Mouse (Mus musculus) lung, postnatal 0 days (tissue): Measurements from ENCODE around the gene Marcksl1. TPM values are rescaled to one million over a fixed set of nuclear protein-coding genes. Genes with fewer than 3 reads are reported as not detected.
"Not testable (repeated sequence)": the region's sequence is repeated elsewhere in the genome, so short reads cannot be mapped to it uniquely, and the experiment has no call there.

Source experiments
- ATAC-seq: fragments of 200-750 bp; cut with Nextera tagmentation; 2 replicates; pipeline ENCODE4 v1.8.0; 2017; ENCODE audit warnings: moderate library complexity
- DNase-seq: peaks from one replicate; pipeline ENCODE4 v3.0.0-alpha.2; 2016; ENCODE audit warnings: low spot score
- H3K27ac ChIP-seq: fragments of 300-500 bp; sonication (generic); 2 replicates; pipeline ENCODE4 v1.5.1; 2014; ENCODE audit warnings: antibody characterized with exemption, mild to moderate bottlenecking, low read length, mixed read lengths
- H3K27me3 ChIP-seq: fragments of 300-500 bp; sonication (generic); replicated peaks from 2 replicates; pipeline ENCODE4 v1.6.1; 2014; ENCODE audit warnings: low read length, mixed read lengths; ENCODE audit not compliant: insufficient read depth
- H3K36me3 ChIP-seq: fragments of 300-500 bp; sonication (generic); 2 replicates; pipeline ENCODE4 v1.6.1; 2014; ENCODE audit warnings: low read length, mixed read lengths; ENCODE audit not compliant: insufficient read depth
- H3K4me1 ChIP-seq: fragments of 300-500 bp; sonication (generic); 2 replicates; pipeline ENCODE4 v1.6.1; 2014; ENCODE audit warnings: antibody characterized with exemption, low read depth, low read length, mixed read lengths; ENCODE audit not compliant: insufficient read depth
- H3K4me2 ChIP-seq: fragments of 300-500 bp; sonication (generic); replicated peaks from 2 replicates; pipeline ENCODE4 v1.6.1; 2014; ENCODE audit warnings: low read depth, mild to moderate bottlenecking, low read length, moderate library complexity, mixed read lengths
- H3K4me3 ChIP-seq: fragments of 300-500 bp; sonication (generic); 2 replicates; pipeline ENCODE4 v1.5.1; 2014; ENCODE audit warnings: low read depth, low read length
- H3K9ac ChIP-seq: fragments of 300-500 bp; sonication (generic); replicated peaks from 2 replicates; pipeline ENCODE4 v1.6.1; 2014; ENCODE audit warnings: low read depth, mild to moderate bottlenecking
- H3K9me3 ChIP-seq: fragments of 300-500 bp; sonication (generic); 2 replicates; pipeline ENCODE4 v1.6.1; 2016; ENCODE audit warnings: low read length, mixed read lengths
- CTCF ChIP-seq: IDR thresholded peaks from 2 replicates; pipeline ENCODE4 v1.5.1; 2016; ENCODE audit warnings: antibody characterized with exemption, mild to moderate bottlenecking
- EP300 ChIP-seq: IDR thresholded peaks from 2 replicates; pipeline ENCODE4 v1.6.1; 2016; ENCODE audit warnings: antibody characterized with exemption, mild to moderate bottlenecking, control low read depth
- WGBS: fragments of 180-500 bp; shearing (Covaris S2); extraction: QIAGEN DNeasy Blood & Tissue Kit; methylation state at CpG from one replicate; pipeline ENCODE4 v1.1.7; 2014; 5-methylcytosine and 5-hydroxymethylcytosine counted together
- polyA plus RNA-seq: library from polyadenylated mRNA; unstranded; fragments of >200 nt; fragmentation: Nextera tagmentation; extraction: Ambion mirVana; gene quantifications from 2 replicates; pipeline ENCODE4 v1.2.1, GENCODE M21; 2015

Gene Marcksl1
- polyA plus RNA-seq, 1 experiment from 2014 or later: 175 TPM

DNA sequence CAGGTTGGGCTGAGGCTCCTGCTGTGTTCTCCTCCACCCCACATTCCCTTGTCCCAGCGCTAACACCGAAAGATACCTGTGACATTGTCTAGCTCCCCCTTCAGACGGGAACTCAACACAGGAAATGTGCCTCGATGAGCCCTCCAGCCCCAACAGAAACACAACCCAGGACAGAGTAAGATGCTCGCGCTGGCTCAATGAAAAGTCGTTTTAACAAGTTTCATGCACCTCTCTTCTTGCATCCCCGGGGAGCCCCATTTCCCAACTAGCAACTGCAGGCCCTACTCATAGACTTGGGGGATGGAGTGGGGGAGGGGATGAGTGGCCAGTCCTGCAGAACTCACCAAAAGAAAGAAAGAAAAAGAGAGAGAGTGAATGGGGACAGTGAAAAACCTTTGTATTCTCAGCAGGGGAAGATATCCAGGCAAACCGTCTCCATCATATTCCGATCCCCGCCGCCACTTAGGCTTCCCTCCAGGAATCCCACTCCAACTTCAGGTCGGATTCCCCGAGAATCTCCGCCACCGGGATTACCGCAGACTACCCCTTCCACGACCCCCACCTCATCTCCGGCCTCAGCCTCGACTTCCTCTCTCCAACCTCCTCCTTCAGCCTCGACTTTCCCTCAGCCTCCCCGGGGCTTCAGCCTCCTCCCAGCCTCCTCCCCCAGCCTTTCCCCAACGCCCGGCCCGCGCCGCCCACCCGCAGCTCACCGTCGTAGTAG, 28.6 kb downstream of the Marcksl1 start:
- Histone ChIP-seq H3K4me1 (no peaks in the 10 kb centered on the region), H3K4me2 (peak overlapping the region; percentile 79), H3K4me3 (peak overlapping the region; percentile 80), H3K36me3 (no peaks in the 10 kb centered on the region), H3K27me3 (no peaks in the 10 kb centered on the region), H3K27ac (peak overlapping the region; percentile 64), H3K9ac (peak overlapping the region; percentile 78), H3K9me3 (no peaks in the 10 kb centered on the region)
- under 1% methylated on average over 30 of the region's 30 CpGs for WGBS
- ATAC-seq (no peak), DNase-seq (peak; percentile 6)
- TF ChIP-seq EP300 (no peak), CTCF (peak; percentile 49)

DNA sequence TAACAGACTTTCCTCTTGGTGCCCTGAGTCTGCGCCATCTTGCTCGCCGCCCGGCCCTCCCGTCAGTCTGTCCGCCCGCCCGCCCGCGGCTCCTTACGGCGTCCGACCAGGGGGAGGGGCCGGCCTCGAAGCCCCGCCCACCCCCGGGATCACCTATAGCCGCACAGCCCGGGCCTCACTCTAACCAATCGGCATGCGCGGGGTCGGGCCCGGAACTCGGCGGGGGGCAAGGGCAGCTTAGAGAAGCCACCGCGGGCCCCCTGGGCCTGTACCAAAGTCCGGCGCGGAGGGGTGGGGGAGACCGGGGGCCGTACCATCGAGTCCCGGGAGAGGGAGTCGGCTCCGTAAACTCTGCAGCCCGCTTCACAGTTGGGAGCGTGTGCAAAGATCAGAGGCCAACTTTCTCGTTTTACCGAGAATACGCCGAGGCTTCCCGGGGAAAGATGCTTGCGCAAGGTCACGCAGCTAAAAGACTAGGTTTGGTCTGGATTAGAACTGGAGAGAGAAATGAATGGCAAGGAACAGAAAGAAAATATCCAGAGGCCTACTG, 29.3 kb downstream of the Marcksl1 start, which contains the start of gene Hdac1:
Gene Hdac1 (minus strand): TSS at position 122 of the 550 bp plus-strand sequence.
- peak; percentile 39; the same call in 1 of the 2 replicates for TF ChIP-seq CTCF
- no peak for TF ChIP-seq EP300

DNA sequence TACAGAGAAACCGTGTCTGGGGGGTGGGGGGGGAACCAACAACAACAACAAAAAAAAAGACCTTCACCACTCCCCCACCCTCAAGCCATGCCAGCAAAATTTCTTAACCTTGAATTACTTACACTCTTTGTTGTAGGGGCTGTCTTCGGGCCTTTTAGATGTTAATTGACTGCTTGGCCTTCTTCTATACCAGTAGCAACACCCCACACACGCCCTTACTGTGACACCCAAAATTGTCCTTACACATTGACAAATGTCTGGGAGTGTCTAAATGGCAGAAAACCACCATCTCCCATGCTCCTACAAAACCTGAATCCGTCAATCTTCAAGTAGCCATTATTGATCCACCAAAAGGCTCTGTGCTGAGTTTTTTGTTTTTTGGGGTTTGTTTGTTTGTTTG, 30.7 kb downstream of the Marcksl1 start:
- no peak overlapping the region for H3K4me3 ChIP-seq
- no peak for TF ChIP-seq CTCF
- no peak for TF ChIP-seq EP300
- H3K36me3 ChIP-seq: no peaks in the 10 kb centered on the region
- WGBS: 91% methylated on average over 4 of the region's 4 CpGs
- H3K9me3 ChIP-seq: no peaks in the 10 kb centered on the region
- no peak for ATAC-seq
- H3K9ac ChIP-seq: no peak overlapping the region
- H3K27ac ChIP-seq: no peak overlapping the region
- DNase-seq: no peak
- no peaks in the 10 kb centered on the region for H3K27me3 ChIP-seq
- H3K4me1 ChIP-seq: no peaks in the 10 kb centered on the region
- H3K4me2 ChIP-seq: no peak overlapping the region

More for the DNA sequence above, 29.3 kb downstream of the Marcksl1 start, which contains the start of gene Hdac1:
- Histone ChIP-seq H3K4me1 (no peaks in the 10 kb centered on the region), H3K27me3 (no peaks in the 10 kb centered on the region), H3K9me3 (no peaks in the 10 kb centered on the region), H3K4me3 (peak within 1 kb of the TSS; percentile 80), H3K27ac (peak within 1 kb of the TSS; percentile 75), H3K4me2 (peak within 1 kb of the TSS; percentile 79), H3K36me3 (no peaks in the 10 kb centered on the region), H3K9ac (peak within 1 kb of the TSS; percentile 78)
- DNase-seq: peak; percentile 98
- peak; percentile 100 for ATAC-seq
- under 1% methylated on average over 39 of the region's 46 CpGs for WGBS

DNA sequence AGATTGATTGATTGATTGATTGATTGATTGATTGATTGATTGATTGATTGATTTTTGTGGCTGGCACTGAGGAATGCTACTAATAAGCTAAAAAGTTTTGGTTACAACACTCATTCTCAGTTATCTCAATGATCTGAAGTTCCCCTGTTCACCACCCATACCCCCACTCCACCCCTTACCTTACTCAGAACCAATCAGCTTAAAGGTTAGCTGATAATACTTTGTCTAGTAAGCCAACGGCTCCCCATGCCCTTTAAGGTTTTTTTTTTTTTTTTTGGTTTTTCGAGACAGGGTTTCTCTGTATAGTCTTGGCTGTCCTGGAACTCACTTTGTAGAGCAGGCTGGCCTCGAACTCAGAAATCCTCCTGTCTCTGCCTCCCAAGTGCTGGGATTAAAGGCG, 34.2 kb downstream of the Marcksl1 start:
- not testable (repeated sequence) for H3K9me3 ChIP-seq, H3K4me3 ChIP-seq, H3K27ac ChIP-seq, H3K4me1 ChIP-seq, ATAC-seq, DNase-seq, H3K4me2 ChIP-seq, H3K9ac ChIP-seq, H3K27me3 ChIP-seq, H3K36me3 ChIP-seq
- WGBS: 79% methylated on average over 4 of the region's 4 CpGs

DNA sequence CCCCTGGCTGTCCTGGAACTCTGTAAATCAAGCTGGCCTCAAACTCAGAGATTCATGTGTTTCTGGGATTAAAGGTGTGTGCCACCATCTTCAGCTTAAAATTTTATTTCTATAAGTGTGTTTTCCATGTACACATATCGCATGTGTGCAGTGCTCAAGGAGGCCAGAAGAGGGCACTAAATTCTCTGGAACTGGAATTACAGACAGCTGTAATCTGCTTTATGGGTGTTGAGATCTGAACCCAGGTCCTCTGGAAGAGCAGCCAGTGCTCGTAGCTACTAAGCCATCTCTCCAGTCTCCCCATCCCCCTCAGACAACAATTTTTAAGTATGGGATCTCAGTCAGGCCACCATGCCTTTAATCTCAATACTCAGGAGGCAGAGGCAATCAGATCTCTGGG, 35.9 kb downstream of the Marcksl1 start:
- H3K4me1 ChIP-seq: no peaks in the 10 kb centered on the region
- H3K27ac ChIP-seq: no peak overlapping the region
- H3K36me3 ChIP-seq: no peaks in the 10 kb centered on the region
- no peaks in the 10 kb centered on the region for H3K27me3 ChIP-seq
- no peak for ATAC-seq
- no peak overlapping the region for H3K4me3 ChIP-seq
- 90% methylated on average over 2 of the region's 2 CpGs for WGBS
- H3K9me3 ChIP-seq: no peaks in the 10 kb centered on the region
- TF ChIP-seq EP300: no peak
- TF ChIP-seq CTCF: peak; percentile 61
- H3K9ac ChIP-seq: no peak overlapping the region
- DNase-seq: no peak
- H3K4me2 ChIP-seq: no peak overlapping the region

DNA sequence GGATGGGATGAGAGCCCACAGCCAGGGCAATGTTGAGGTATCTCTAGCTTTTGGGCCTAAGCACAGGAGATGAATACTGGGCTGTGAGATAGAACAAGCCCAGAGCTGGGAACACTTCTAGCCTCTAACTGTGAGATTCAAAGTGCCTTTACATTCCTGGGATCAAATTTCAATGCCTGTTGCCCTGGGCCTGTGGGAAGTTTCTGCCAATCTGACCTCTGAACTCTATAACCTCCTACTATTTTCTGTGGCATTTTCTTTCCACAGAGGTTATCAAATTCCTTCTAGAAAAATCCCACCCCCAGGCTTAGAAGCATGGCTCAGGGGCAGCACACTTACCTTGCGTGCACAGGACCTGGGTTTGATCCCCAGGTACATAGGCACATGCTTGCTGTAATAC, 36.9 kb downstream of the Marcksl1 start:
- TF ChIP-seq CTCF (no peak), EP300 (no peak)
- H3K9ac ChIP-seq: no peak overlapping the region
- ATAC-seq: no peak

DNA sequence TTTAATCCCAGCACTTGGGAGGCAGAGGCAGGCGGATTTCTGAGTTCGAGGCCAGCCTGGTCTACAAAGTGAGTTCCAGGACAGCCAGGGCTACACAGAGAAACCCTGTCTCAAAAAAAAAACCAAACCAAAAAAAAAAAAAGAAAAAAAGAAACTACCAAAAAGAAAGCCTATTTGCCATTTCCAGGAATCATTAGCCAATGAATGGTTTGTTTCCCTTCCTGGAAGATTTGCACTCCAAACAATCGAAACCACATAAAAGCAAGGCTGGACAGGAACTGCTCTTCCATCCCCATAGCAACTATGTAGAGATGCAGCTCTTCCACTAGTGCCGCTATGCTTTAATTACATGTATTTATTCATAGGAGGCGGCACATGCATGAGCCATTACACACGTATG, 41.1 kb downstream of the Marcksl1 start:
- not testable (repeated sequence) for DNase-seq, H3K27me3 ChIP-seq, ATAC-seq, H3K36me3 ChIP-seq, H3K9me3 ChIP-seq, H3K4me3 ChIP-seq, H3K9ac ChIP-seq, H3K4me2 ChIP-seq, H3K27ac ChIP-seq
- peaks cover 12% of the 10 kb centered on the region; the same call in 1 of the 2 replicates for H3K4me1 ChIP-seq
- 82% methylated on average over 4 of the region's 6 CpGs for WGBS

More for the DNA sequence above, 36.9 kb downstream of the Marcksl1 start:
- Histone ChIP-seq H3K27me3 (no peaks in the 10 kb centered on the region), H3K36me3 (no peaks in the 10 kb centered on the region), H3K4me1 (no peaks in the 10 kb centered on the region), H3K4me3 (no peak overlapping the region), H3K4me2 (no peak overlapping the region), H3K27ac (no peak overlapping the region), H3K9me3 (no peaks in the 10 kb centered on the region)
- 59% methylated on average over 1 of the region's 1 CpGs for WGBS
- no peak for DNase-seq
